Comparison of ENCODE assay signal across 8 mouse cellular contexts in the genomic region with DNA sequence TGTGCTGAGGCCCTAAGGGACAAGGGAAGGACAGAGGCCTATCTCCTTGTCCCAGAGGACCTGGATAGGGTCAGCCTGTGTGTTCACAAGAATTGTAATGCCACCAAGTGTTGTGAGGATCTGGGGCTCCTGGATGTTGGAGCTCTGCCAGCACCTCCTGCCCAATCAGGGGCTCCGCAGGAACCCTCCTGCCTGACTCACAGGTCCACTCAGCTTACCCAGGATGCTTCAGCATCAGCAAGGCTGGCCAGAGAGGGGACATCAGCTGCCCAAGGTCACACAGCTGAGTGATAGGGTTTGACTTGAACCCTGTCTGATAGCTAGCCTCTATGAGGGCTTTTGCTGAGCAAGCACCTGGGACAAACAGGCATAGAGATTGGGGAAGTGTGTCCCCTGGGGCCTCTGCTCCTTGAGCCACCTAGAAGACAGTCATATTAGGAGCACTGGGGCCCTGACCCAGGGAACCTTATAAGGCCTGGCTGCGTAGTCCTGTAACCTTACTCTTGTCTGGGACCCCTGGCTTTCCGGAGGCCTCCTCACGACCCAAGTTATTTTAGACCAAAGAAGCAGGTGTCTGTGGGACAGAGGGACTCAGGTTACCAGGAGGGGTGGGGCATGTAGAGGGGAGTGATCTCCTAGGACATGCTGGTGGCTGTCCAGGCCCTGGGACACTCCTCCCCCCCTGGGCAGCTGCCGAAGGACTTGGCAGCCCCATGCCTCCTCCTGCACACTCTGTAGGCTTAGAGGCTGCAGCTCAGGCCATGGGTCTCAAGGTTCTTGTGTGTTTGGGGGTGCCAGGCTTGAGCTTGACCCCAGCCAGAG. TPM values are rescaled to one million over a fixed set of nuclear protein-coding genes. Genes with fewer than 3 reads are reported as not detected.
DNase-seq lines count a peak whose midpoint lies in the region; ATAC-seq and TF ChIP-seq lines count a peak whose summit lies in the region.

No protein-coding gene starts in this region.

- TF ChIP-seq EP300 in stomach, postnatal 0 days (optimal IDR thresholded peaks at IDR 0.05) = no peak

- peak; percentile 63 for ATAC-seq in kidney, embryonic 14.5 days (ENCODE audit: low FRiP score, low TSS enrichment)
- ATAC-seq in intestine, embryonic 15.5 days = no peak
- no peak for ATAC-seq in stomach, postnatal 0 days (ENCODE audit: low FRiP score, low TSS enrichment)
- ATAC-seq in granulocyte monocyte progenitor cell, adult 5-6 weeks (replicated peaks; ENCODE audit: poor library complexity, severe bottlenecking) = no peak

- peaks cover 57% of the 10 kb centered on the region for H3K4me1 ChIP-seq in kidney, embryonic 14.5 days (ENCODE audit: control insufficient read depth, insufficient read depth, low read length)
- peaks cover 57% of the 10 kb centered on the region for H3K4me1 ChIP-seq in intestine, embryonic 15.5 days (replicated peaks)
- H3K4me1 ChIP-seq in stomach, postnatal 0 days (replicated peaks; ENCODE audit: control insufficient read depth, insufficient read depth) = peaks cover 9% of the 10 kb centered on the region

- peak overlapping the region; percentile 5; the same call in 1 of the 2 replicates for H3K9ac ChIP-seq in kidney, embryonic 14.5 days (ENCODE audit: low read depth, low read length)
- no peak overlapping the region for H3K9ac ChIP-seq in intestine, embryonic 15.5 days
- H3K9ac ChIP-seq in stomach, postnatal 0 days (ENCODE audit: low read length) = peak overlapping the region; percentile 35; the same call in 1 of the 2 replicates

- no peak for TF ChIP-seq CTCF in stomach, postnatal 0 days (IDR thresholded peaks at IDR 0.05; ENCODE audit: low read depth)

- H3K27me3 ChIP-seq in kidney, embryonic 14.5 days (ENCODE audit: control insufficient read depth, insufficient read depth, low read length) = no peaks in the 10 kb centered on the region
- H3K27me3 ChIP-seq in intestine, embryonic 15.5 days (replicated peaks) = no peaks in the 10 kb centered on the region
- no peaks in the 10 kb centered on the region for H3K27me3 ChIP-seq in stomach, postnatal 0 days (ENCODE audit: control insufficient read depth, insufficient read depth, low read length)

- no peaks in the 10 kb centered on the region for H3K36me3 ChIP-seq in kidney, embryonic 14.5 days (ENCODE audit: control insufficient read depth, insufficient read depth, low read length)
- H3K36me3 ChIP-seq in intestine, embryonic 15.5 days = no peaks in the 10 kb centered on the region
- H3K36me3 ChIP-seq in stomach, postnatal 0 days (ENCODE audit: control insufficient read depth, insufficient read depth, low read length) = no peaks in the 10 kb centered on the region

- intact Hi-C loops in gastrocnemius, postnatal 14 days (cut with DNase I; ENCODE audit: low total_unique reads) = no loop called here

- WGBS in kidney, embryonic 14.5 days = 18% methylated on average over 5 of the region's 5 CpGs
- WGBS in intestine, embryonic 15.5 days = 31% methylated on average over 5 of the region's 5 CpGs
- 49% methylated on average over 5 of the region's 5 CpGs for WGBS in stomach, postnatal 0 days

- H3K4me3 ChIP-seq in kidney, embryonic 14.5 days (ENCODE audit: low read length) = no peak overlapping the region; the same call in 1 of the 2 replicates
- no peak overlapping the region for H3K4me3 ChIP-seq in intestine, embryonic 15.5 days (replicated peaks)
- no peak overlapping the region for H3K4me3 ChIP-seq in stomach, postnatal 0 days (ENCODE audit: low read depth, low read length)

- DNase-seq in kidney, postnatal 10 days = no peak
- DNase-seq in cerebellum, adult 9-10 months = peak; percentile 86
- DNase-seq in gastrocnemius, postnatal 14 days = peak; percentile 84
- DNase-seq in lung, postnatal 4 days = peak; percentile 44 to 74
- DNase-seq in stomach, postnatal 0 days (ENCODE audit: low spot score) = peak; percentile 48

- peak overlapping the region; percentile 34 for H3K4me2 ChIP-seq in kidney, embryonic 14.5 days (replicated peaks; ENCODE audit: low read depth, low read length)
- H3K4me2 ChIP-seq in intestine, embryonic 15.5 days (replicated peaks) = peak overlapping the region; percentile 60
- peak overlapping the region; percentile 46 for H3K4me2 ChIP-seq in stomach, postnatal 0 days (replicated peaks; ENCODE audit: low read depth)

- peak overlapping the region; percentile 84 for H3K27ac ChIP-seq in kidney, embryonic 14.5 days (ENCODE audit: low read depth, low read length)
- H3K27ac ChIP-seq in intestine, embryonic 15.5 days = peak overlapping the region; percentile 49
- peak overlapping the region; percentile 70 for H3K27ac ChIP-seq in stomach, postnatal 0 days (replicated peaks)

- no peaks in the 10 kb centered on the region for H3K9me3 ChIP-seq in kidney, embryonic 14.5 days (ENCODE audit: control insufficient read depth, low read length)
- H3K9me3 ChIP-seq in intestine, embryonic 15.5 days = no peaks in the 10 kb centered on the region
- H3K9me3 ChIP-seq in stomach, postnatal 0 days (ENCODE audit: control insufficient read depth, low read length) = no peaks in the 10 kb centered on the region

RNA-seq across cellular contexts. Expression of gene Ak1, which starts 4.5 kb away (rescaled TPM):
- polyA plus RNA-seq in kidney, embryonic 14.5 days (2014; fragmentation: Nextera tagmentation; extraction: Ambion mirVana) = 22.1 and 25.5 TPM in 2 replicates
- 1,000 to 10,000 TPM; 1,800 to 1,917 TPM for total RNA-seq in gastrocnemius, postnatal 14 days (2021)
- polyA plus RNA-seq in intestine, embryonic 15.5 days (2015; fragmentation: Nextera tagmentation; extraction: Ambion mirVana) = 19.2 and 19.6 TPM in 2 replicates
- 21.8 and 26.1 TPM in 2 replicates for polyA plus RNA-seq in stomach, postnatal 0 days (2015; fragmentation: Nextera tagmentation; extraction: Ambion mirVana)
- 3.4 TPM in 1 of 2 replicates, not detected in the other for total RNA-seq in granulocyte monocyte progenitor cell, adult 5-6 weeks (2014; fragmentation: Nextera tagmentation)
- total RNA-seq in granulocyte monocyte progenitor cell, adult 5-6 weeks (2017) = 0.78 and 3.3 TPM in 2 replicates

RNA-seq across cellular contexts. Expression of gene Eng, which starts 20.3 kb away (rescaled TPM):
- 34.1 and 55.9 TPM in 2 replicates for polyA plus RNA-seq in kidney, embryonic 14.5 days (2014; fragmentation: Nextera tagmentation; extraction: Ambion mirVana)
- 10 to 100 TPM; 46.8 to 49.3 TPM for total RNA-seq in gastrocnemius, postnatal 14 days (2021)
- 62.6 and 63.2 TPM in 2 replicates for polyA plus RNA-seq in intestine, embryonic 15.5 days (2015; fragmentation: Nextera tagmentation; extraction: Ambion mirVana)
- 23.0 and 23.3 TPM in 2 replicates for polyA plus RNA-seq in stomach, postnatal 0 days (2015; fragmentation: Nextera tagmentation; extraction: Ambion mirVana)
- total RNA-seq in granulocyte monocyte progenitor cell, adult 5-6 weeks (2014; fragmentation: Nextera tagmentation) = 11.0 and 28.9 TPM in 2 replicates
- total RNA-seq in granulocyte monocyte progenitor cell, adult 5-6 weeks (2017) = 4.0 and 6.0 TPM in 2 replicates

RNA-seq across cellular contexts. Expression of gene St6galnac6, which starts 26.6 kb away (rescaled TPM):
- 7.0 and 8.7 TPM in 2 replicates for polyA plus RNA-seq in kidney, embryonic 14.5 days (2014; fragmentation: Nextera tagmentation; extraction: Ambion mirVana)
- 10 to 100 TPM; 42.7 to 51.0 TPM for total RNA-seq in gastrocnemius, postnatal 14 days (2021)
- 14.0 and 15.7 TPM in 2 replicates for polyA plus RNA-seq in intestine, embryonic 15.5 days (2015; fragmentation: Nextera tagmentation; extraction: Ambion mirVana)
- polyA plus RNA-seq in stomach, postnatal 0 days (2015; fragmentation: Nextera tagmentation; extraction: Ambion mirVana) = 9.1 and 11.3 TPM in 2 replicates
- total RNA-seq in granulocyte monocyte progenitor cell, adult 5-6 weeks (2014; fragmentation: Nextera tagmentation) = 16.2 and 19.0 TPM in 2 replicates
- total RNA-seq in granulocyte monocyte progenitor cell, adult 5-6 weeks (2017) = 11.3 and 14.2 TPM in 2 replicates

RNA-seq across cellular contexts. Expression of gene St6galnac4, which starts 39.2 kb away (rescaled TPM):
- 15.6 and 20.0 TPM in 2 replicates for polyA plus RNA-seq in kidney, embryonic 14.5 days (2014; fragmentation: Nextera tagmentation; extraction: Ambion mirVana)
- 10 to 100 TPM; 25.6 to 26.3 TPM for total RNA-seq in gastrocnemius, postnatal 14 days (2021)
- 16.4 and 18.8 TPM in 2 replicates for polyA plus RNA-seq in intestine, embryonic 15.5 days (2015; fragmentation: Nextera tagmentation; extraction: Ambion mirVana)
- 7.4 and 7.7 TPM in 2 replicates for polyA plus RNA-seq in stomach, postnatal 0 days (2015; fragmentation: Nextera tagmentation; extraction: Ambion mirVana)
- total RNA-seq in granulocyte monocyte progenitor cell, adult 5-6 weeks (2014; fragmentation: Nextera tagmentation) = 37.5 and 51.7 TPM in 2 replicates
- total RNA-seq in granulocyte monocyte progenitor cell, adult 5-6 weeks (2017) = 26.0 and 31.9 TPM in 2 replicates

RNA-seq across cellular contexts. Expression of gene 9430097D07Rik, which starts 50.6 kb away (rescaled TPM):
- polyA plus RNA-seq in kidney, embryonic 14.5 days (2014; fragmentation: Nextera tagmentation; extraction: Ambion mirVana) = 0.14 TPM in 1 of 2 replicates, not detected in the other
- not detected for total RNA-seq in gastrocnemius, postnatal 14 days (2021)
- not detected in 2 replicates for polyA plus RNA-seq in intestine, embryonic 15.5 days (2015; fragmentation: Nextera tagmentation; extraction: Ambion mirVana)
- polyA plus RNA-seq in stomach, postnatal 0 days (2015; fragmentation: Nextera tagmentation; extraction: Ambion mirVana) = not detected in 2 replicates
- total RNA-seq in granulocyte monocyte progenitor cell, adult 5-6 weeks (2014; fragmentation: Nextera tagmentation) = not detected in 2 replicates
- total RNA-seq in granulocyte monocyte progenitor cell, adult 5-6 weeks (2017) = not detected in 2 replicates
